Mouse (Mus musculus) liver, embryonic 14.5 days (tissue): ENCODE data around the gene Hist1h2bc.

ENCODE experiments used
- CTCF ChIP-seq: IDR thresholded peaks from 2 replicates; pipeline ENCODE4 v1.5.1; 2016; ENCODE audit warnings: antibody characterized with exemption, low read depth, control low read depth
- EP300 ChIP-seq: IDR thresholded peaks from 2 replicates; pipeline ENCODE4 v1.6.1; 2016; ENCODE audit warnings: antibody characterized with exemption, low read depth

DNA sequence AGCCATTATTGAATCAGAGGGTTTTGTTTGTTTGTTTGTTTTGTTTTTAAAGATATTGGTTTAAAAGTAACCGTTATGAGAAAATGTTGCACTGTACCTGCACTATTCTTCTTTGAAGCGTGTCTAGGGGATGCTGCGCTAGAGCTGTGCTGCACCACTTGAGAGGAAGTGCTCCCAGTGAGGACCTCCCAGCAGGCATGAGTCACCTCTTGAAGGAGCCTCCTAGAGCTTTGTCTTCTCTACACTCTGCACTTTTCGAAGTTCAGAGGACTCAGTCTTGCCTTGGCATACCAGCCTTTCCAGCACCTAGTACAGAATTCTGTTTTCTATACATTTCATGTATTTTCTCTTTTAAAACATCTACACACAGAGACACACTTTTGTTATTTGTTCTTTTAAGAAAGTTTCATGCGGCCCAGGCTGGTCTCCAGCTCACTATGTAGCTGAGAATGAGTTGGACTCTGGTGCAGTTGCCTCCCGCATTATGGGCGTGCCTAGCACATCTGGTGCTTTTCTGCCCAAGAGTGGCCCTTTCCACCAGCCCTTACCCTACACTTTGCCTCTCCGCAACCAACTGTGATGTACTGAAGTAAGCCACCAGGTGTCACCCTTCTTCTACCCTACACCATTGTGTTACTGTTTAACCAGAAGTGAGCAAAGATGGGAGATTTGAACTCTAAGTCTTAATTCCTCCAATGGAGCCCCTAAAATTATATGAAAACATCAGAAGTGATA is 17.0 kb downstream of the Hist1h2bc start:
- no peak for TF ChIP-seq EP300
- TF ChIP-seq CTCF = peak; percentile 89
